Mouse (Mus musculus) bone marrow, adult 2 months (tissue): ENCODE measurements around the gene Gpank1.

Experiments used
- CTCF ChIP-seq: fragments of 200-500 bp; IDR thresholded peaks from 2 replicates; pipeline ENCODE4 v1.5.1; 2011; ENCODE audit warnings: low read length, control low read depth; ENCODE audit not compliant: control insufficient read depth, insufficient read depth
- POLR2A ChIP-seq: fragments of 200-500 bp; IDR thresholded peaks from 2 replicates; pipeline ENCODE4 v1.6.1; 2011; ENCODE audit warnings: low read depth, mild to moderate bottlenecking, control low read depth, low read length, borderline replicate concordance; ENCODE audit not compliant: control insufficient read depth

- TF ChIP-seq CTCF: no peak
- no peak for TF ChIP-seq POLR2A
Measured at GRCm38 (mm10) chr17:35127017-35127416, 5.8 kb downstream of the Gpank1 start.
